Mouse (Mus musculus): ENCODE data around the gene Fbxo21.

GRCm38 (mm10) chr5:117955675-117956420 lies 20.7 kb upstream of the Fbxo21 start:
- TF ChIP-seq CTCF (IDR thresholded peaks at IDR 0.05; ENCODE audit: low read depth) (peak; percentile 62), EP300 (IDR thresholded peaks at IDR 0.05; ENCODE audit: low read depth) (no peak)
